Mouse (Mus musculus): ENCODE measurements at regions not wholly inside any gene's neighbourhood (a gene's known extent, or its start where the extent isn't known, plus 50 kb on each side); places are given as distances from the start of the nearest gene placed in this dataset.

- 82% methylated on average over 2 of the region's 2 CpGs for WGBS
- Histone ChIP-seq H3K9me3 (ENCODE audit: low read length) (no peaks in the 10 kb centered on the region), H3K4me3 (ENCODE audit: low read length) (no peak overlapping the region), H3K27me3 (ENCODE audit: insufficient read depth, low read length) (no peaks in the 10 kb centered on the region), H3K27ac (ENCODE audit: low read length) (no peak overlapping the region), H3K9ac (replicated peaks; ENCODE audit: low read length) (no peak overlapping the region), H3K4me2 (replicated peaks; ENCODE audit: low read depth, low read length) (no peak overlapping the region), H3K36me3 (ENCODE audit: insufficient read depth, low read length) (no peaks in the 10 kb centered on the region), H3K4me1 (ENCODE audit: insufficient read depth, low read length) (no peaks in the 10 kb centered on the region)
- no peak for ATAC-seq (ENCODE audit: low FRiP score, low TSS enrichment)
Observed at GRCm38 (mm10) chr3:140035142-140035541, 829.6 kb downstream of the Stpg2 start.

GRCm38 (mm10) chr3:140044898-140045297 lies 839.4 kb downstream of the Stpg2 start:
- Histone ChIP-seq H3K4me1 (ENCODE audit: insufficient read depth, low read length) (no peaks in the 10 kb centered on the region), H3K9me3 (ENCODE audit: low read length) (no peaks in the 10 kb centered on the region), H3K36me3 (ENCODE audit: insufficient read depth, low read length) (no peaks in the 10 kb centered on the region), H3K4me3 (ENCODE audit: low read length) (no peak overlapping the region), H3K27ac (ENCODE audit: low read length) (no peak overlapping the region), H3K27me3 (ENCODE audit: insufficient read depth, low read length) (no peaks in the 10 kb centered on the region), H3K9ac (replicated peaks; ENCODE audit: low read length) (no peak overlapping the region), H3K4me2 (replicated peaks; ENCODE audit: low read depth, low read length) (no peak overlapping the region)
- ATAC-seq (ENCODE audit: low FRiP score, low TSS enrichment) = no peak

GRCm38 (mm10) chr3:140054634-140055033 lies 849.1 kb downstream of the Stpg2 start:
- Histone ChIP-seq H3K9ac (replicated peaks; ENCODE audit: low read length) (no peak overlapping the region), H3K36me3 (ENCODE audit: insufficient read depth, low read length) (no peaks in the 10 kb centered on the region), H3K9me3 (ENCODE audit: low read length) (no peaks in the 10 kb centered on the region), H3K4me2 (replicated peaks; ENCODE audit: low read depth, low read length) (no peak overlapping the region), H3K4me1 (ENCODE audit: insufficient read depth, low read length) (no peaks in the 10 kb centered on the region), H3K27me3 (ENCODE audit: insufficient read depth, low read length) (no peaks in the 10 kb centered on the region), H3K4me3 (ENCODE audit: low read length) (no peak overlapping the region), H3K27ac (ENCODE audit: low read length) (no peak overlapping the region)
- WGBS = 59% methylated on average over 1 of the region's 1 CpGs
- ATAC-seq (ENCODE audit: low FRiP score, low TSS enrichment) = no peak

GRCm38 (mm10) chr3:140057962-140058631 lies 852.6 kb downstream of the Stpg2 start:
- 84% methylated on average over 3 of the region's 3 CpGs for WGBS
- Histone ChIP-seq H3K36me3 (ENCODE audit: insufficient read depth, low read length) (no peaks in the 10 kb centered on the region), H3K27me3 (ENCODE audit: insufficient read depth, low read length) (no peaks in the 10 kb centered on the region), H3K4me3 (ENCODE audit: low read length) (no peak overlapping the region), H3K27ac (ENCODE audit: low read length) (no peak overlapping the region), H3K9ac (replicated peaks; ENCODE audit: low read length) (no peak overlapping the region), H3K9me3 (ENCODE audit: low read length) (no peaks in the 10 kb centered on the region), H3K4me1 (ENCODE audit: insufficient read depth, low read length) (no peaks in the 10 kb centered on the region), H3K4me2 (replicated peaks; ENCODE audit: low read depth, low read length) (no peak overlapping the region)
- no peak for ATAC-seq (ENCODE audit: low FRiP score, low TSS enrichment)

GRCm38 (mm10) chr3:140059102-140059501 lies 853.6 kb downstream of the Stpg2 start:
- H3K4me3 ChIP-seq (ENCODE audit: low read length) = no peak overlapping the region
- no peaks in the 10 kb centered on the region for H3K27me3 ChIP-seq (ENCODE audit: insufficient read depth, low read length)
- WGBS = 79% methylated on average over 3 of the region's 3 CpGs
- H3K4me2 ChIP-seq (replicated peaks; ENCODE audit: low read depth, low read length) = no peak overlapping the region
- H3K4me1 ChIP-seq (ENCODE audit: insufficient read depth, low read length) = no peaks in the 10 kb centered on the region
- H3K9ac ChIP-seq (replicated peaks; ENCODE audit: low read length) = no peak overlapping the region
- no peak for ATAC-seq (ENCODE audit: low FRiP score, low TSS enrichment)
- H3K27ac ChIP-seq (ENCODE audit: low read length) = no peak overlapping the region
- H3K9me3 ChIP-seq (ENCODE audit: low read length) = no peaks in the 10 kb centered on the region
- no peaks in the 10 kb centered on the region for H3K36me3 ChIP-seq (ENCODE audit: insufficient read depth, low read length)

- no peaks in the 10 kb centered on the region for H3K36me3 ChIP-seq (ENCODE audit: insufficient read depth, low read length)
- 85% methylated on average over 4 of the region's 4 CpGs for WGBS
- no peaks in the 10 kb centered on the region for H3K4me1 ChIP-seq (ENCODE audit: insufficient read depth, low read length)
- no peaks in the 10 kb centered on the region for H3K9me3 ChIP-seq (ENCODE audit: low read length)
- H3K9ac ChIP-seq (replicated peaks; ENCODE audit: low read length) = no peak overlapping the region
- no peak overlapping the region for H3K27ac ChIP-seq (ENCODE audit: low read length)
- H3K4me2 ChIP-seq (replicated peaks; ENCODE audit: low read depth, low read length) = no peak overlapping the region
- ATAC-seq (ENCODE audit: low FRiP score, low TSS enrichment) = no peak
- no peaks in the 10 kb centered on the region for H3K27me3 ChIP-seq (ENCODE audit: insufficient read depth, low read length)
- no peak overlapping the region for H3K4me3 ChIP-seq (ENCODE audit: low read length)
Observed at GRCm38 (mm10) chr3:140059522-140060110, 854.1 kb downstream of the Stpg2 start.

GRCm38 (mm10) chr3:140061769-140062381 lies 856.4 kb downstream of the Stpg2 start:
- no peaks in the 10 kb centered on the region for H3K9me3 ChIP-seq (ENCODE audit: low read length)
- H3K9ac ChIP-seq (replicated peaks; ENCODE audit: low read length) = no peak overlapping the region
- H3K36me3 ChIP-seq (ENCODE audit: insufficient read depth, low read length) = no peaks in the 10 kb centered on the region
- no peak overlapping the region for H3K4me3 ChIP-seq (ENCODE audit: low read length)
- H3K4me1 ChIP-seq (ENCODE audit: insufficient read depth, low read length) = no peaks in the 10 kb centered on the region
- ATAC-seq (ENCODE audit: low FRiP score, low TSS enrichment) = no peak
- H3K27ac ChIP-seq (ENCODE audit: low read length) = no peak overlapping the region
- H3K27me3 ChIP-seq (ENCODE audit: insufficient read depth, low read length) = no peaks in the 10 kb centered on the region
- WGBS = 90% methylated on average over 10 of the region's 10 CpGs
- no peak overlapping the region for H3K4me2 ChIP-seq (replicated peaks; ENCODE audit: low read depth, low read length)

- no peak overlapping the region for H3K9ac ChIP-seq (replicated peaks; ENCODE audit: low read length)
- ATAC-seq (ENCODE audit: low FRiP score, low TSS enrichment) = no peak
Observed at GRCm38 (mm10) chr3:140062880-140063279, 857.4 kb downstream of the Stpg2 start.

GRCm38 (mm10) chr3:140084333-140084732 lies 878.8 kb downstream of the Stpg2 start:
- no peak overlapping the region for H3K27ac ChIP-seq (ENCODE audit: low read length)
- WGBS = 81% methylated on average over 3 of the region's 3 CpGs

More at GRCm38 (mm10) chr3:140062880-140063279, 857.4 kb downstream of the Stpg2 start:
- H3K36me3 ChIP-seq (ENCODE audit: insufficient read depth, low read length) = no peaks in the 10 kb centered on the region
- no peak overlapping the region for H3K4me2 ChIP-seq (replicated peaks; ENCODE audit: low read depth, low read length)
- 89% methylated on average over 5 of the region's 5 CpGs for WGBS
- H3K4me1 ChIP-seq (ENCODE audit: insufficient read depth, low read length) = no peaks in the 10 kb centered on the region
- no peaks in the 10 kb centered on the region for H3K27me3 ChIP-seq (ENCODE audit: insufficient read depth, low read length)
- no peaks in the 10 kb centered on the region for H3K9me3 ChIP-seq (ENCODE audit: low read length)
- H3K4me3 ChIP-seq (ENCODE audit: low read length) = no peak overlapping the region
- H3K27ac ChIP-seq (ENCODE audit: low read length) = no peak overlapping the region

GRCm38 (mm10) chr3:140085385-140085784 lies 879.9 kb downstream of the Stpg2 start:
- no peak overlapping the region for H3K4me3 ChIP-seq (ENCODE audit: low read length)
- H3K9me3 ChIP-seq (ENCODE audit: low read length) = no peaks in the 10 kb centered on the region
- no peak overlapping the region for H3K27ac ChIP-seq (ENCODE audit: low read length)
- H3K27me3 ChIP-seq (ENCODE audit: insufficient read depth, low read length) = no peaks in the 10 kb centered on the region
- no peaks in the 10 kb centered on the region for H3K4me1 ChIP-seq (ENCODE audit: insufficient read depth, low read length)
- no peak overlapping the region for H3K9ac ChIP-seq (replicated peaks; ENCODE audit: low read length)
- H3K36me3 ChIP-seq (ENCODE audit: insufficient read depth, low read length) = no peaks in the 10 kb centered on the region
- ATAC-seq (ENCODE audit: low FRiP score, low TSS enrichment) = no peak
- no peak overlapping the region for H3K4me2 ChIP-seq (replicated peaks; ENCODE audit: low read depth, low read length)
- 83% methylated on average over 3 of the region's 3 CpGs for WGBS

More at GRCm38 (mm10) chr3:140084333-140084732, 878.8 kb downstream of the Stpg2 start:
- ATAC-seq (ENCODE audit: low FRiP score, low TSS enrichment) = no peak
- no peak overlapping the region for H3K4me2 ChIP-seq (replicated peaks; ENCODE audit: low read depth, low read length)
- no peaks in the 10 kb centered on the region for H3K27me3 ChIP-seq (ENCODE audit: insufficient read depth, low read length)
- H3K9me3 ChIP-seq (ENCODE audit: low read length) = no peaks in the 10 kb centered on the region
- no peak overlapping the region for H3K4me3 ChIP-seq (ENCODE audit: low read length)
- no peak overlapping the region for H3K9ac ChIP-seq (replicated peaks; ENCODE audit: low read length)
- no peaks in the 10 kb centered on the region for H3K4me1 ChIP-seq (ENCODE audit: insufficient read depth, low read length)
- no peaks in the 10 kb centered on the region for H3K36me3 ChIP-seq (ENCODE audit: insufficient read depth, low read length)
